Mouse (Mus musculus) frontal cortex, postnatal 36 days (tissue): ENCODE measurements at regions not wholly inside any gene's neighbourhood (a gene's known extent, or its start where the extent isn't known, plus 50 kb on each side); places are given as distances from the start of the nearest gene placed in this dataset.
A peak's percentile ranks its signal among the peaks of the same experiment; 100 is the strongest.

ENCODE experiments used
- DNase-seq, 2 experiments: peaks; one replicate each; pipeline ENCODE4 v3.0.0; 2022; ENCODE audit warnings: low spot score in 2 of 2

GRCm38 (mm10) chr4:27130108-27130507 lies 783.4 kb upstream of the Manea start:
- no peak for DNase-seq

GRCm38 (mm10) chr4:27117978-27118377 lies 771.3 kb upstream of the Manea start:
- DNase-seq = peak; percentile 6 to 40

- peak in 1 of 2 experiments; percentile 1 for DNase-seq
Measured at GRCm38 (mm10) chr4:27117075-27117827, 770.6 kb upstream of the Manea start.

- no peak for DNase-seq
Measured at GRCm38 (mm10) chr4:27105436-27105835, 758.7 kb upstream of the Manea start.

GRCm38 (mm10) chr4:27096245-27096644 lies 749.6 kb upstream of the Manea start:
- DNase-seq = no peak

GRCm38 (mm10) chr4:27049971-27050370 lies 703.3 kb upstream of the Manea start:
- no peak for DNase-seq

- DNase-seq = no peak
Measured at GRCm38 (mm10) chr4:27049226-27049625, 702.5 kb upstream of the Manea start.
